Mouse (Mus musculus) adrenal gland, postnatal 25 days (tissue): ENCODE measurements at regions not wholly inside any gene's neighbourhood (a gene's known extent, or its start where the extent isn't known, plus 50 kb on each side); places are given as distances from the start of the nearest gene placed in this dataset.

Experiments
- DNase-seq: peaks from one replicate; pipeline ENCODE4 v3.0.0; 2021; ENCODE audit warnings: mixed read lengths

- no peak for DNase-seq
Observed at GRCm38 (mm10) chrX:140164859-140165258, 102.2 kb downstream of the Pih1h3b start.

- DNase-seq = no peak
Observed at GRCm38 (mm10) chrX:140165966-140166365, 103.3 kb downstream of the Pih1h3b start.

GRCm38 (mm10) chrX:140179850-140180249, 117.2 kb downstream of the Pih1h3b start:
- no peak for DNase-seq

- peak; percentile 4 for DNase-seq
Observed at GRCm38 (mm10) chrX:140183003-140183402, 120.3 kb downstream of the Pih1h3b start.

- DNase-seq = no peak
Observed at GRCm38 (mm10) chrX:140203676-140204075, 138.4 kb upstream of the Frmpd3 start.

GRCm38 (mm10) chrX:140208791-140209190, 133.3 kb upstream of the Frmpd3 start:
- peak; percentile 1 for DNase-seq

GRCm38 (mm10) chrX:140212644-140213361, 129.3 kb upstream of the Frmpd3 start:
- DNase-seq = no peak

- DNase-seq = no peak
Observed at GRCm38 (mm10) chrX:140214198-140214849, 127.7 kb upstream of the Frmpd3 start.

- no peak for DNase-seq
Observed at GRCm38 (mm10) chrX:140255790-140256189, 86.3 kb upstream of the Frmpd3 start.

GRCm38 (mm10) chrX:140269742-140270457, 72.2 kb upstream of the Frmpd3 start:
- no peak for DNase-seq

GRCm38 (mm10) chrX:140277327-140277947, 64.6 kb upstream of the Frmpd3 start:
- DNase-seq = peak; percentile 21

- no peak for DNase-seq
Observed at GRCm38 (mm10) chrX:140277978-140278729, 63.9 kb upstream of the Frmpd3 start.

GRCm38 (mm10) chrX:140279266-140279665, 62.8 kb upstream of the Frmpd3 start:
- DNase-seq = no peak

GRCm38 (mm10) chrX:140280016-140280415, 62.0 kb upstream of the Frmpd3 start:
- no peak for DNase-seq
